Mouse (Mus musculus): ENCODE data around the gene Ripor2. TPM values are rescaled to one million over a fixed set of nuclear protein-coding genes. Genes with fewer than 3 reads are reported as not detected.
A peak's percentile ranks its signal among the peaks of the same experiment; 100 is the strongest.

Ripor2 gene
- total RNA-seq, 1 experiment from 2014 or later = 64.6 TPM

DNA sequence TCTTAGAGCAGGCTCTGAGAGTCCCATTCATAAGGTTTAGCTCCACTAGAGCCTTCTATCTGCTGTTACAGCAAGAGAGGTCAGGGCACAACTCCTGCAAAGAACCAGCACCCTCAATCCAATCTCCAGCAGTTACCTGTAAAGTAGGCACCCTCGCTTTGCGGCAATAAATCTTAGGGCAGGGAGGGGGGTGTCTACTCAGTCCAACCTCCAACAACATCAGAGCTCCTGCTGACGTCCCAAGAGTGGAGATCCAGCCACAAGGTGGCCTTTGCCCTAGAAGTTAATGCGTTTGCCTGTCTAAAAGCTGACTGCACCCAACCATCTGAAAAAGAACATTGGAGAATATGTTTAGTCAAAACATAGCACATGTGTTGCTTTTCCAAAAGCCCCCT is 58.2 kb downstream of the Ripor2 start:
- ATAC-seq (replicated peaks; ENCODE audit: low read depth, poor library complexity, severe bottlenecking) = no peak

DNA sequence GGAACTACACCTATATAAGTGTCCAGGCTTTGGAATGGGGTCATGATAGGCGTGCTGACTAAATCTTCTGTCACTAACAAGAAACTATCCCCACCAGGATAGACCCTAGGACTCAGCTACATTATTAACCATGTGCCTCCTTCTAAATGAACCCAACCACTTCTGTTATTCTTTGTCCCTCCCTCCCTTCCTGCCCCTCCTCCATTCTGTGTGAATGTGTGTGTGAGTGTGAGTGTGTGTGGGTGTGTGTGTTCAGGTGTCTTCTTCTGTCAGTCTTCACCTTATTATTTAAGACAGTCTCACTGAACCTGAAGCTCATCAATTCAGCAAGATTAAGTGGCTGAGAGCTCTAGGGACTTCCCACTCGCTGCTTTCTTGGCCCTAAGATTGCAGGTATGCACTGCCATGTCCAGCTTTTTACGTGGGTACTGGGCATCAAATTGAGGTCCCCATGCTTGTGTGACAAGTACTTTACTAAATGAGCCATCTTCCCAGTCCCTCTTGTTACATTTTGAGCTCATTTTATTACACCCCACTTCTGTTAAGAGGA is 58.9 kb downstream of the Ripor2 start:
- ATAC-seq (replicated peaks; ENCODE audit: low read depth, poor library complexity, severe bottlenecking) = no peak

DNA sequence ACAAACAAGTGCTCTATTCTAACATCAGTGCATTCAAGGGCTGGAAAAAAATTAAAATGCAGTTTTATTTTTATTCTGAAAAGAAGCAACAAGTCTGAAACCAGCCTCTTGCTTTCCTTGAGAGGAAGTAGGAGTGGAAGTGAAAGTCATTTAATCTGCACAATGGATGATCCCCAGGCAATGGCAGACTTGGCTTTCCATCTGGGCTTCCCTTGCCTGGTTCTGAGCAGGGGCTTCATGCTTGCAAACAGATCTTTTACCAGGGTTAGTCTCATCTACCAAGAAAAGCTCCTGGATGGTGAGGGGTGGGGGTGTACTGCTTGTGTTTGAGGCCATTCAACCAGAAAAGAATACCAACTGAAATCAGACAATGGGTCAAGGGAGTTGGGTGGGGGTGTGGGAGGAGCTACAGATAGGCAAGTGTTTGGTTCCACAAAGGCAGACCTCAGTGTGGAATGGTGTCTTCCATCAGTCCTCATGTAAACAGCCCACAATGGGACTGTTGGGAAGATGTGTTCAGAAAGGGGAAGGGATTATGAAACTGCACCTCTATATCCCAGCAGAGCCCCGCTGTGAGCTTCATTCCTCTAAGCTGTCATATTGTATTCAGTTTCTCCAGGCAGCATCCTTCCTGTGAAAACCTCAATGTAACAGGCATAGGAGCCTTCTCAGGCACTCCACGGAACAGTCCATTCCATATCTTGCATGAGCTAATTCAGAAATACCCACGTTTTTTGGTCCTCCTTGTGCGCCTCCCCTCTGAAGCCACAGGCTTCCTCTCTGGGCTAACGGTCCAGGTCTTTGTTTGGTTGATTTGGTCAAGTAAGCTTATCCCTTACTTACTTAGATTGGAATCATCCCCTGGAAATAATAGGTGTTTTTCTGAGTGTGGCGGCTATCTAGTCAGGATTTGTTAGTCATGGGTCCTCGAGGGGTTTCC is 59.8 kb downstream of the Ripor2 start:
- peak; percentile 61 for ATAC-seq (replicated peaks; ENCODE audit: low read depth, poor library complexity, severe bottlenecking)

DNA sequence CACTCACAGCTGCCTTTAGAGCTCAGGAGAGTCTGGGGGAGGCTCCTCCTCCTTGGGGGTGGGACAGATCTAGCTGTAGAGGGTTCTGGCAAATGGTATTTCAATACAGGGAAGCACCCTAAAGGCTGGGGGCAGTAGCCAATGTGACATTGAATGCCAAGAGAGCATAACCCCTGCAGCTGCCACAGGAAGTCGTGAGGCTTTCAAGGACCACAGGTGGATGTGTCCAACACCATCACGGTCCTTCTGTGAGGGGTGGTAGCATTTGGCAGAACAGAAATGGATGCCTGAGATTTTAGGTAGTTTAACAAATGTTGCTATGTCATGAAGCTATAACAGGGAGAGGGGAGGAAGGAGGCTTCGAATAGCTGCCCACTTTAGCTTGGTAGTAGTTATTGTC is 63.2 kb downstream of the Ripor2 start:
- no peak for ATAC-seq (replicated peaks; ENCODE audit: low read depth, poor library complexity, severe bottlenecking)

DNA sequence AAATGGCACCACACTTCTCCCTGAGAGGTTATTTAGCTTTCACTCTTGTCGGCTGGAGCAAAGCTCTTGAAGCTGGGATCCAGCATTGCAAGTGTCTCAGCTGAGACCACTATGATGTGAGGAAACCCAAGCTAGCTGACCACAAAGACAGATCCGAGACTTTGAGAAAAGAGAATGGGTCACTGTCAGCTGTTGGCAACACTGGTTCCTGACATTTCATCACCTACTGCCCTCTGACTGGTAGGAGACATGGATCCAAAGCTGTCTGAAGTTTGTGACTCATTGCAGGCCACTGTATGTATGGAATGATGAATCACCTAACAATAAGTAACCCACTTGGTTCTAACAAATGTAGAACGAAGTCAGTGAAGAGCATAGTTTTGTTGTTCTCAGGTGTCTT is 64.3 kb downstream of the Ripor2 start:
- ATAC-seq (replicated peaks; ENCODE audit: low read depth, poor library complexity, severe bottlenecking) = 0 out of 2 replicates have a peak, but pooled peaks have one; percentile 13

DNA sequence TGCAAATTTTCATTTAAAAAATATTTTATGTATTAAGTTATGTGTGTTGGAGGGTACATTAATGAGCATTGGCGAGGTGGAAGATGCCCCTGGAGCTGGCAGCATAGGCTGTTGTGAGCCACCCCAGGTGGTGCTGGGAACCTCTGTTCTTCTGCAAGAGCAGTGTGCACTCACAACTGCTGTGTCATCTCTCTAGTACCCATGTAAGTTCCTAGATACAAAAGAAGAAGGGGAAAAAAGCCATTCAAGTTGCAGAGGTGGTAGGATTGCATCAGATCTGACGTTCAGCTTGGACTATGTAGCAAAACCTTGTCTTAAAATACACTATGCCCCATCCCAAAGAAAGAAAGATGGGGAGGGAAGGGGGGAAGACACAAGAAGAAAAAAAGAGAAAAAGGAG is 65.5 kb downstream of the Ripor2 start:
- no peak for ATAC-seq (replicated peaks; ENCODE audit: low read depth, poor library complexity, severe bottlenecking)

DNA sequence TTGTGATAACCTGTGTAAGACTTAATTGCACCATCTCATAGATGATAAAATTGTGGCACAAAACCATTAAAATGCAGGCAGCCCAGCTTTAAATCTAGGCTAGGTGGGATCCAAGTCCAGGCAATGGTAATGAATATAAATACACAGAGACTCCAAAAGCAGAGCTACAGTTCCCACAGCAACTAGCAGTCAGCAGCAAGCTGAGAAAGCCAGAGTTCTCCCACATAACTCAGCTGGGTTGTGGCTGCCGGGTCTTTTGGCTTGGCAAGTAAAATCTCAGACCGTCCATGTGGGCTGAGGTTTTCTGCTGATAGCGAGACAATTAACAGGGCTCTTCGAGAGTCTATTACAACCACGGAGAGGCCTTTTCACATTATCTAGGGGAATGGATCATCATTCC is 66.0 kb downstream of the Ripor2 start:
- no peak for ATAC-seq (replicated peaks; ENCODE audit: low read depth, poor library complexity, severe bottlenecking)

DNA sequence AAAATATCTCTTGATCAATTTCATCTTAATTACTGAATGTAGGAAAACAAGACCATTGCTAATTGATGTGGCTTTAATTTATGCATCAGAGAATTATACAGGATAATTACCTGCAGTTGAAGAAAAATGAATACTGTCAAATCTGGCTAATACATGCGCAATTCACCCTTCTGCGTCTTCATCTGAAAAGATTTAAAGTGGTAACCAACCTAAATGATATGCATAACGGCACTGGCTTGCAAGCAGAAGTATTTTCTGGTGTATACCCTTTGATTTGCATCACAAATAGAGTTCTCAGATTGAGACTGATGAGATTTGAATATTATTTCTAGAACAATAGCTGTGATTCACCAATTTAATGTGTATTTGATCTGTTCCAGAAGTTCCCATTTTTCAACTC is 66.7 kb downstream of the Ripor2 start:
- no peak for ATAC-seq (replicated peaks; ENCODE audit: low read depth, poor library complexity, severe bottlenecking)

DNA sequence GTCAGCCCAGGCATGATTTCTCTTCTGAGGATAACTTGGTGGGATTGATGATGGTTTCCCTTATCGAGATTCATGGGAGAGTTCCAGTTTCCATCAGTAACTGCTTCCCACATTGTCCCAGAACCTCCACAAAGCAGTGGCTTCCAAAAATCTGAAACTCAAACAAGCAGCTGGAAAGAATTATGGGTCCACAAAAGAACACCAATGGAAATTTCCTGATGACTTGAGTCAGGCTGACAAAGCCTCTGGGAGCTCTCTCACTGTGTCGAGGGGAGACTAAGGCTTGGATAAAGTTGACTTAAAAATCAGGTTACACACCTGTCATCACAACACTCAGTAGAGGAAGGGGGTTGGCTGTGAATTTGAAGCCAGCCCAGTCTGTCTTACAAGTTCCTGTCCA is 67.1 kb downstream of the Ripor2 start:
- ATAC-seq (replicated peaks; ENCODE audit: low read depth, poor library complexity, severe bottlenecking) = no peak

DNA sequence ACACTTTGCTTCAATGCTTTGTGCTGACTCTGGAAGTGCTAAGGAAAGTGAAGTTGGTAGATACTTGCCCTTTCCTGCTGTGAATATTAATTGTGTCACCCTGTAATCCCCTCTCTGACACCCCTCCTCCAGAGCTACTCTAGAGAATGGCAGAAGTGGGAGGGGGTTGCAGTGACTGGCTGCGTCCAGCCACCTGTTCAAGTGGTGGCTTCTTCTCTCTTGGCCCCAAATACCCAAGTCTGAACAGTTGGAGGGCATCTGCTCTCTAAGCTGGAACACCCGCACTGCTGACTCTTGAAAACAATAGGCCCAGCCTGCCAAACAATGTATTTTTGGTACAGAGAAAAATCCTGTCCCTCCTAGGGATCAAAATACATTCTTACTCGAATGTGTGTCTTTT is 69.0 kb downstream of the Ripor2 start:
- ATAC-seq (replicated peaks; ENCODE audit: low read depth, poor library complexity, severe bottlenecking) = no peak

DNA sequence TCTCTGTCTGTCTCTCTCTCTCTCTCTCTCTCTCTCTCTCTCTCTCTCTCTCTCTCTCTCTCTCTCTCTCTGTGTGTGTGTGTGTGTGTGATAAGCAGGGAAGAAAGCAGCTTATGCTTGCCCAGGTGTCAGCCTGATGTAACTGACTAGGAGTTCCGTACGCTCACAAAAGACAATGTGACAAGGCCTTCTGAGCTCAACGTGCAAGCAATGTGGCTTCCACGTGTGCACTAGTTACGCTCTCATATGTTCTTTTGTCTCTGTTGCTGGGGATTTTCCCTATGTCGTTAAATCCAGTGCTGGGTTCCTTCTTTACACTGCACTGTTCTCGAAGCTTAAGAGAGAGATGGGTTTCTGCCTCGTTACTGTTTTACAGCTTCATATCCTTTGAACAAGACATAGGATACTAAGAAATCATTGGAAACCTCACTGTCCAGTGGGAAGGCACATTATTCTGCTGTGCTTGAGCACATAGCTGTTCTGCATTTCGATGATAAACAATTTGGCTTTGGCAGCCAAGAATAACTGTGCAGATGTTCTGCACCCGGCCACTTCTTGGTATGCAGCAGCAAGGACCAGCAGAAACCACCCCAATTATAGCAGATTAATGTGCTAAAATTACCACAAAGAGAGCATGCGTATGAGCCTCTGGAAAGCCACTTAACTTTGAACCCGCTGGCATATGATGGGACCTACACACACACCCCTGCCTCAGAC is 73.1 kb downstream of the Ripor2 start:
- peak; percentile 54 for ATAC-seq (replicated peaks; ENCODE audit: low read depth, poor library complexity, severe bottlenecking)

DNA sequence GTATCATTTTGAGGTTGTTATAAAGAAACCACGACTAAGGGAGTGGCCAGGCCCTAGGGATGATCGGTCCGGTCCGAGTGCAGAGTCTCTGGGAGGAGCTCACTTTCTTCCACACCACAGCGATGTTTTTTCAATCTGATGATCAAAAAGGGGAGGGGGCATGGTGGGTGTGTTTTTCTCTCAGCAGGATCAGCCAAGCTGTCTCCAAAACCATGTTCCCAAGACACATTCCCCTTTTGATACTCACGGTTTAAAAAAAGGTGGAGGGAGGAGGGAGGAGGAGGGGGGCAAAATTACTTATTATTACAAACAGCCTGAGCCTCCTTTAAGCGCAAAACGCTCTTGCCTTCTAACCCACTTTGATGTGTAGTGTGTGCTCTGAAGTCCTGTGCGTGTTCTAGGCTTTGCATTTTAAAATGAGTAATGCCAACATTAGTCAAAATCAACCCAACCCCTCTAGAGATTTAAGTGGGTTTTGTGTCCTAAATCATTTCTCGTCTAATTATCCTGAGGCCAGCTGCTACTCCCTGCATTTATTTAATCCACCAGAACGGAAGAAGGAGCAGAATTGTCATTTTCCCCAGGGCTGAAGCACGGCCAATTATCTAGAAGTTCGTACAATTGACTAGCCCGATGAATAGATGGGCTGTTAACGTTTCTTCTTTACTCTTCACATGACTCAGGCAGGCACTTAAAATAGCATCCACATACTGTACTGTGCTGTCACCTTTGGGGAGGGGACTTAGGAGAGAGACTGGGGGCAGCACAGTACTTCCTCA is 74.9 kb downstream of the Ripor2 start:
- peak; percentile 50 for ATAC-seq (replicated peaks; ENCODE audit: low read depth, poor library complexity, severe bottlenecking)

DNA sequence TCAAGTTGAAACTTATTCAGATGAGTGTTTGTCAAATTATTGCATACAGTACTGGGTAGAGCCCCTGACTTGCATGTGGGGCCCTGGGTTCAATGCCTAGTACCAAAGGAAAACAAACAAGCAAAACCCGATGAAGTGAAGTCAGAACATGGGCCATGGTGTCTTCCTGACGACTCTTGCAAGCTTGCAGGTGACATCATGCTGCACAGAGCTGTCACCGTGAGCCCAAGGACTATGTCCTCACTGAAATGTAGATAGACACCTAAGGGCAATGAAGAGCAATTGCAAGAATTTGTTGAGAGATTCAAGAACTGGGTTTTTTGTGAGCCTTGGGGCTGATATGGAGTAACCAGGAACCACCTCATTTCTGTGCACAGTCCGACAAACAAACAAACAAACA is 84.8 kb downstream of the Ripor2 start:
- ATAC-seq (replicated peaks; ENCODE audit: low read depth, poor library complexity, severe bottlenecking) = no peak

DNA sequence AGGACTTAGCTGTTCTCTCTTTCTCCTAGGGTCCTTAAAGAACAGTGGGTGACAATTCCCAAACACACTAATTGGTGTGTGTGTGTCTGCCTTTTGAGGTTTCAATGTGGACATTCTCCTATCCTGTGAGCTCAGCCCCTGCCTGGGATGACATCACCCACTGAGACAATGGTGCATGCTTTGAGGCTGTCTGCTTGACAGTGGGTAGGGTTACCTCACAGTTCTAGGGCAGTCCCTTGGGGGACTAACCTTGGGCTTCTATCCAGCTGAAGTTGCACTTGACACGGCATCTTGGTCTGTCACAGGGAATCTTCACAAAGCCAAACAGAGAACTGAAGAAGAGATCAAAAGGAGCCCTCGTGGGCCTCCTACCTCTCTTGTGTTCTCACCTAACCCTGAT is 86.6 kb downstream of the Ripor2 start:
- no peak for ATAC-seq (replicated peaks; ENCODE audit: low read depth, poor library complexity, severe bottlenecking)

DNA sequence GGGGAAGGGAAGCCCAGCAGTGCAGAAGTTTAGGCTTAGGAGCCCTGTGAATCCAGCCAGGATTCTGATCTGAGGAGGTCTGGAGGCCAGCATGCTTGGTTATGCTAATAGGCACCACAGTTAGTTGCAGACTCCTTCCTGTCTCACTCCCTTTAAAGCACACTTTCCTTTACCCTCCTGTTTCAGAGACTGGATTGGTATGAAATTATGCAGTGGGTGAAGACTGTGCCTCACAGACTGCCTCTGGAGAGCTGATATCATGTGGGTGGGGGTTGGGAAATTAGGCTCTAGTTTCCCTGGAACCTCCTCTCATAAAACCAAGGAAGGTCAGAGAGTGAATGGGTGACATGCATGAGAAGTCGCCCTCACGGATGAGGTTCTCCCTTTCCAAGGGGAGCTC is 88.7 kb downstream of the Ripor2 start:
- no peak for ATAC-seq (replicated peaks; ENCODE audit: low read depth, poor library complexity, severe bottlenecking)

DNA sequence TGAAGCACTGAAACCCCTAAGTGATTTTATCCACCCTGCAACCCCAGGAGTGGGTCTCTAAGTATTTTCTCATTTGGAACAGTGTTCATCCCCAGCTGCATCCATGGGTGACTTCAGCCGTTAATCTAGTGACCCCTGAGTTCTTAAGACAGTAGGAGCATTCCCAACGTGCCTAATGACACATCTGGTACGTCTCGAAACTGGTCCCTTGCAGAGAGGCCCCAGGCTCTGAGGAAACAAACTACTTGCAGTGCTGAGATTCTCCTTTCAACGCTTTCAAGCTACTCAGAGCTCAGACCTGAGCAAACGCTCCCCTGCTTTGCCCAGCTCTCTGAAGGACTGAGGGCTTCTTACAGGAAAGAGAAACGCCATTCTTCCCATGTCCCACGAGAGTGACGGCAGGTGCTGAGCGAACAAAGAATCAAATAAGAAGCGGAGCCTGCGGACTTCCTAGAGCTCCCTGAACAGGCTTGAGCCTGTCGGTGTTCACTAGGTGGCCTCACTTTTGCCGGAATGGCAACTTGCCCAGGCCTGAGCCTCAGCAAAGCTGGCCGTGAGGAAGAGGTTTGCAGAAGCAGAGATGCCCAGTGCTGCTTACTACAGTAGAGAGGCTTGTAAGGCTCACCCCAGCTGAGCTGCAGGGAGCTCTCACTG is 97.2 kb downstream of the Ripor2 start:
- ATAC-seq (replicated peaks; ENCODE audit: low read depth, poor library complexity, severe bottlenecking) = no peak

DNA sequence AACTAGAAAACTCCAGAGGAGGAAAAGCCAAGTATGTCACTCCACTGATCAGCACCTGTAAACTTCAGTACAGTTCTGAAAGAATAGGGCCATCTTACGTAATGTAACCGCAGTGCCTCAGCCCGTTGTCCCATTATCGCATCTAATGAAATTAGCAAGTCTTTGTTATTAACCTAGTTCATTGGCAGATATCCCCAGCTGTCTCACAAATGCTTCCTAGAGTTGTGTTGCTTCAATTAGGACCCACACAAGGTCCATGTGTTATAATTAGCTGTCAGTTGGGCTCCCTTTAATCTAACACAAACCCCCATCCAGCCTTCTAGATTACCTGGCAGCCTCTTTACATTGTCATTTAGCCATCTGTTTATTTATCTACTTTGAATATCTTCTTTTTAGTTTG is 99.0 kb downstream of the Ripor2 start:
- ATAC-seq (replicated peaks; ENCODE audit: low read depth, poor library complexity, severe bottlenecking) = no peak

DNA sequence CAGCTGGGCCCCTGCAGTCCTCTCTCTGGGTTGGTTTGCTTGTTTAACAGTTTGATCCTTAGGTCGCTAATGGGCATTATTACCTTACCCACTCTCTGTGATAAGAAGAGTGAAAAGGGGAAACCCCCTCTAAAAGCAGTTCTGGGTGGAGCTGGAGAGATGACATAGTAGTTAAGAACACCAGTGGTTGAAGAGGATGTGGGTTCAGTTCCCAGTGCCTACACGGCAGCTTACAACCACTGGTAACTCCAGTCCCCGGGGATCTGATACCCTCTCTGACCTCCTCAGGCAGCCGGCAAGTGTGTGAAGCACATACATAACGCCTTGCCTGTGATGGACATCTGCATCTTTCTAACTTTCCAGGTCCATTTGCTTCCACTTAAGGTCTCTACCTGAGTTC is 100.4 kb downstream of the Ripor2 start:
- ATAC-seq (replicated peaks; ENCODE audit: low read depth, poor library complexity, severe bottlenecking) = peak; percentile 53

DNA sequence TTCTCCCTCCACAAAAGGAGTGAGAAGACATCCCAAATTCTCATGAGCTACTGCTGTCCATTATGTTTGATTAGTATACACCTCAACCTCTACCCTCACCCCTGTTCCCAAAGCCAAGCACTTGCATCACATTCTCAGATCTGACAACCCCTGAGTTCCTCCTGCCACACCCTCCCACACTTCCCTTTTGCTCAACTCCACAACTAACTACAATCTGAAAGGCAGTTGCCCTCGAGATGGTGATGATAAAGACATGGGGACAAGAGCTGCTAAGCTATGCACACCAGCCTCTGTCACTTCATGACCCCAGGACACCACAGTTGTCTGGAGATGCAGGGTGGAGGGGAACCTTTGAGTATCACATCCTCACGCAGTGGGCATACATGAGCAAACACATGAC is 102.5 kb downstream of the Ripor2 start:
- ATAC-seq (replicated peaks; ENCODE audit: low read depth, poor library complexity, severe bottlenecking) = peak; percentile 61

DNA sequence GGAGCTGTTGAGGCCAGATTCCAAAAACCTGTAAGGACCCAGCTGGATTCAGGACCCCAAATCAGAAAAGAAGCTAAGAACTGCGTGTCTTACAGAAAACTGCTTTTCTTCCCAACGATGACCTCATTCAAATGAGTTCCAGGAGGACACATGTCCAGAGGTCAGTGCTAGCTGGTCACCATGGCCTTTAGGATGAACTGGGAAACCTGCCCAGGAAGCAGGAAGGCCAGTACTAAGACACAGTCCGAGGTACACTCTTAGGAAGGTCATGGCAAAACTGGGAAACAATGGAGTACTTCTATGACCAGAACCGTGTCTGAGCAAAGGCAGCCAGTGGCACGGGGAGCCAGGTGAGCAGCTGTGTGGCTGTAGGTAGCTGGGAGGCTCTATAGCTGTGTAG is 103.9 kb downstream of the Ripor2 start:
- ATAC-seq (replicated peaks; ENCODE audit: low read depth, poor library complexity, severe bottlenecking) = no peak
